Mouse (Mus musculus) brain, embryonic 14.5 days (tissue): ENCODE results near the gene Gpr108.

Experiments
- CTCF ChIP-seq: fragments of 200-500 bp; IDR thresholded peaks from 2 replicates; pipeline ENCODE4 v1.5.1; 2012; ENCODE audit warnings: inconsistent platforms, mild to moderate bottlenecking, moderate library complexity, borderline replicate concordance; ENCODE audit not compliant: insufficient read depth, insufficient read length; ENCODE audit errors: extremely low read depth
- POLR2A ChIP-seq: fragments of 200-500 bp; IDR thresholded peaks from 2 replicates; pipeline ENCODE4 v1.6.1; 2012; ENCODE audit warnings: mild to moderate bottlenecking, inconsistent platforms, borderline replicate concordance; ENCODE audit not compliant: poor library complexity, insufficient read depth, insufficient read length, severe bottlenecking; ENCODE audit errors: extremely low read depth

GRCm38 (mm10) chr17:57271301-57271700, 23.1 kb upstream of the Gpr108 start:
- TF ChIP-seq CTCF (no peak), POLR2A (no peak)
